Mouse (Mus musculus) stomach, postnatal 0 days (tissue): ENCODE measurements around the gene Myo10.

ENCODE experiments used
- CTCF ChIP-seq: IDR thresholded peaks from 2 replicates; pipeline ENCODE4 v1.5.1; 2016; ENCODE audit warnings: antibody characterized with exemption, low read depth, mild to moderate bottlenecking, moderate library complexity
- EP300 ChIP-seq: optimal IDR thresholded peaks from 2 replicates; pipeline ENCODE3; 2016; ENCODE audit warnings: antibody characterized with exemption

DNA sequence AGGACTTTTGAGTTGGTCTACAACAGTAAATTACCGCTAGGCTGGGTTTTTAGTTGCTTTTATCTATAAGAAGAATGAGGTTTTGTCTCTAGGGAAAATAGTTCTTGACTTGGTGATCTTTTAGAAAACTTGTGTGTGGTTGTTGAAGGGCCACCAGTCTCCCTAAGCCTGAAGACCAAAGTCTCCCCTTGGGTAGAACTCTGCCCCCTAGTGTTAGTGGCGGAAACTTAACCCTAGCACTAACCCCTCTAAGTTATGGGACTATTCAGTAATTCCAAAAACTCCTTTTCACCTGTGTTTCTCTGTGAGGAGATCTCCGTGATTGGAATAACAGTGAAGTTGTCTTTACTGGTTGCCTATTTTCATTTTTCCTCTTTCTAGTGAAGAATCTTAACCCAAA, 1.9 kb downstream of the Myo10 start:
- TF ChIP-seq CTCF (peak; percentile 78), EP300 (no peak)
